Mouse (Mus musculus) sigmoid colon, adult 10 weeks (tissue): ENCODE data around the gene Trib2. TPM values are rescaled to one million over a fixed set of nuclear protein-coding genes. Genes with fewer than 3 reads are reported as not detected.

ENCODE experiments used
- polyA plus RNA-seq: library from polyadenylated mRNA; stranded (reverse); fragments of 350-450 nt; fragmentation: Illumina TruSeq; extraction: RNeasy Lipid Tissue Mini Kit (QIAGEN cat#74804); gene quantifications from one replicate; pipeline ENCODE4 v1.2.3, GENCODE M21; 2014; ENCODE audit warnings: low read depth, low replicate concordance

Trib2 gene
- 7.7 TPM for polyA plus RNA-seq

DNA sequence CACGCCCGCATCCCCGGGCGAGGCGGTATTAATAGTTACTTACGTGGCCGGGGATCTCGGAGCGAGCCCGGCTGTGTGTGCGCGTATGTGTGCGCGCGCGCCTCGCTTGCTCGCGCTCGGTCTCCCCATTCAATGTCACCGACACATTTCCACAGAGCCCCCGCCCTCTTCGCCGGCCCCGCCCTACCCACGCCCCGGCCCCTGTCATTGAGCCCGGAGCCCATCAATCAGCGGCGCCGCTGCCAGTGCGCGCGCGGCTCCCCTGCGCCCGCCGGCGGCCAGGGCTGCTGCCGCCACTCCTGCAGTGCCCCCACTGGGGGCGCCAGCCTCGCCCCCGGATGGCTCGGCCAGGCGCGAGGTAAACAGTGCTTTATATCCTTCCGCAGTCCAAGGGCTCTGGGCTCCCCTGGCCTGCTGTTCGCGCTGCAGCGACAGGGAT, at the start of gene Trib2:
Gene Trib2 (minus strand): TSS at position 183 of the 439 bp plus-strand sequence.

